Comparison of ENCODE assay signal across 12 mouse cellular contexts in the genomic region with DNA sequence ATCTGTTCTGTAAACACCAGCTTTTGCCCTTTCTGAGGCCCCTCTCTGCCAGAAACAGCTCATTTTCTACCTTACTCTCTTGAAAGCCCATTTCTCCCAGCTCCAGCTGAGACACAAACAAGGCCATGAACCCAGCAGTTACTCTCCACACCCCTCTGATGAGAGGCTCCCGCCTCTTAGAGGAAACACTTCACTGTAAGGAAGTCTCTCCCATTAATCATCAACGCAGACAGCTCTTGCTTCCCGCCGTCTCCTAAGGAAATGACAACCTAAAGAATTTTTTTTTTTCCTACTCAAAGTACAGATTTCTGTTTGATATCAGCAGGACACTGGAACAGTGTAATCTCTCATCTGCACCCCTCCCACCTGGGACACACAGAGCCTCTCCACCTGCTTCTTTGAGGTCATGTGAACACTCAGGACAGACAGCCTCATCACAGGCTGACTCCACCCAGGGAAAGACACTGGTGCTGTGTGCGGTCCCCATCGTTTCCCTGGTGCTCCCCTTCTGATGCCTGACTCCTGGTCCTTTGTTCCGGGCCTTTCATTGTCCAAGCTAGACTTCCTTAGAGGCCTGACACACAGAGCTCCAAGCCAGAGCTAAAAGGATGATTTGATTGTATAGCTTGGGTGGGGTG.
DNase-seq lines count a peak whose midpoint lies in the region; ATAC-seq and TF ChIP-seq lines count a peak whose summit lies in the region.
"Had no signal": no experiment of that assay in that cellular context is flagged by ENCODE, and none has a peak within 500 bp of the region (broad histone marks: within the 10 kb centered on the region; RNA-seq: fewer than 3 reads in every experiment).

No protein-coding gene starts in this region.

- no peak for ATAC-seq in heart, embryonic 11.5 days (replicated peaks; ENCODE audit: insufficient number of reproducible peaks, low FRiP score, low TSS enrichment)
- ATAC-seq in midbrain, embryonic 13.5 days, result no peak
- ATAC-seq in intestine, embryonic 15.5 days, result peak; percentile 65
- no peak for ATAC-seq in liver, postnatal 0 days
- ATAC-seq: forebrain, embryonic 15.5 days had no signal

- no peak overlapping the region for H3K27ac ChIP-seq in heart, embryonic 11.5 days (ENCODE audit: low read depth, low read length)
- peak overlapping the region; percentile 46; the same call in 1 of the 2 replicates for H3K27ac ChIP-seq in midbrain, embryonic 10.5 days (replicated peaks)
- H3K27ac ChIP-seq in midbrain, embryonic 13.5 days, result no peak overlapping the region
- H3K27ac ChIP-seq in intestine, embryonic 15.5 days, result peak overlapping the region; percentile 54; the same call in 1 of the 2 replicates
- H3K27ac ChIP-seq in liver, postnatal 0 days (ENCODE audit: low read depth), result no peak overlapping the region
- H3K27ac ChIP-seq: embryonic facial prominence, embryonic 13.5 days; forebrain, embryonic 15.5 days had no signal

- WGBS in heart, embryonic 11.5 days (ENCODE audit: insufficient replicate concordance), result 43% methylated on average over 7 of the region's 7 CpGs
- WGBS in midbrain, embryonic 10.5 days, result 74% methylated on average over 7 of the region's 7 CpGs
- 64% methylated on average over 7 of the region's 7 CpGs for WGBS in midbrain, embryonic 13.5 days
- WGBS in intestine, embryonic 15.5 days, result 16% methylated on average over 7 of the region's 7 CpGs
- 30% methylated on average over 7 of the region's 7 CpGs for WGBS in liver, postnatal 0 days (ENCODE audit: insufficient replicate concordance)

- H3K4me3 ChIP-seq in heart, embryonic 11.5 days (ENCODE audit: low read depth, low read length), result no peak overlapping the region
- no peak overlapping the region for H3K4me3 ChIP-seq in midbrain, embryonic 10.5 days
- H3K4me3 ChIP-seq in midbrain, embryonic 13.5 days (replicated peaks), result no peak overlapping the region
- no peak overlapping the region for H3K4me3 ChIP-seq in intestine, embryonic 15.5 days (replicated peaks)
- no peak overlapping the region for H3K4me3 ChIP-seq in liver, postnatal 0 days (ENCODE audit: low read depth, low read length)
- H3K4me3 ChIP-seq: embryonic facial prominence, embryonic 13.5 days; forebrain, embryonic 15.5 days had no signal

- no peaks in the 10 kb centered on the region for H3K9me3 ChIP-seq in heart, embryonic 11.5 days (replicated peaks; ENCODE audit: control insufficient read depth, low read length)
- H3K9me3 ChIP-seq in midbrain, embryonic 10.5 days (replicated peaks), result no peaks in the 10 kb centered on the region
- no peaks in the 10 kb centered on the region for H3K9me3 ChIP-seq in midbrain, embryonic 13.5 days
- no peaks in the 10 kb centered on the region for H3K9me3 ChIP-seq in intestine, embryonic 15.5 days
- H3K9me3 ChIP-seq in liver, postnatal 0 days (ENCODE audit: low read length), result no peaks in the 10 kb centered on the region
- H3K9me3 ChIP-seq: embryonic facial prominence, embryonic 13.5 days; forebrain, embryonic 15.5 days had no signal

- no peak for TF ChIP-seq EP300 in liver, postnatal 0 days (IDR thresholded peaks at IDR 0.05; ENCODE audit: low read depth)

- no peak for TF ChIP-seq CTCF in liver, postnatal 0 days (IDR thresholded peaks at IDR 0.05; ENCODE audit: low read depth)

- 0 out of 2 replicates have a peak, but pooled peaks cover 3% of the 10 kb centered on the region for H3K4me1 ChIP-seq in heart, embryonic 11.5 days (ENCODE audit: control insufficient read depth, insufficient read depth, low read length)
- H3K4me1 ChIP-seq in midbrain, embryonic 10.5 days, result 0 out of 2 replicates have a peak, but pooled peaks cover 4% of the 10 kb centered on the region
- H3K4me1 ChIP-seq in midbrain, embryonic 13.5 days (replicated peaks), result 0 out of 2 replicates have a peak, but pooled peaks cover 3% of the 10 kb centered on the region
- peaks cover 41% of the 10 kb centered on the region for H3K4me1 ChIP-seq in intestine, embryonic 15.5 days (replicated peaks)
- no peaks in the 10 kb centered on the region; the same call in none of the 2 replicates for H3K4me1 ChIP-seq in liver, postnatal 0 days (ENCODE audit: insufficient read depth)
- H3K4me1 ChIP-seq: forebrain, embryonic 15.5 days had no signal

- peak; percentile 79 for DNase-seq in heart, adult 11 months
- no peak for DNase-seq in midbrain, embryonic 10.5 days (ENCODE audit: low spot score)
- DNase-seq in kidney, postnatal 36 days, result peak; percentile 38 to 72
- DNase-seq in liver, postnatal 0 days, result no peak
- no peak for DNase-seq in retina, embryonic 14.5 days (ENCODE audit: low spot score)
- DNase-seq: adrenal gland, postnatal 10 days; cerebellum, adult 11 months had no signal

- H3K36me3 ChIP-seq in heart, embryonic 11.5 days (ENCODE audit: control insufficient read depth, insufficient read depth, low read length), result no peaks in the 10 kb centered on the region
- H3K36me3 ChIP-seq in midbrain, embryonic 10.5 days, result no peaks in the 10 kb centered on the region
- H3K36me3 ChIP-seq in midbrain, embryonic 13.5 days, result no peaks in the 10 kb centered on the region
- no peaks in the 10 kb centered on the region for H3K36me3 ChIP-seq in intestine, embryonic 15.5 days
- no peaks in the 10 kb centered on the region for H3K36me3 ChIP-seq in liver, postnatal 0 days (replicated peaks; ENCODE audit: insufficient read depth, low read length)
- H3K36me3 ChIP-seq: embryonic facial prominence, embryonic 13.5 days; forebrain, embryonic 15.5 days had no signal

- H3K4me2 ChIP-seq in heart, embryonic 11.5 days, result no peak overlapping the region
- no peak overlapping the region for H3K4me2 ChIP-seq in midbrain, embryonic 13.5 days (replicated peaks)
- no peak overlapping the region for H3K4me2 ChIP-seq in intestine, embryonic 15.5 days (replicated peaks)
- no peak overlapping the region for H3K4me2 ChIP-seq in liver, postnatal 0 days (ENCODE audit: low read depth, low read length)
- H3K4me2 ChIP-seq: embryonic facial prominence, embryonic 13.5 days; forebrain, embryonic 15.5 days had no signal

- H3K27me3 ChIP-seq in heart, embryonic 11.5 days (ENCODE audit: control insufficient read depth, insufficient read depth, low read length), result no peaks in the 10 kb centered on the region
- H3K27me3 ChIP-seq in midbrain, embryonic 10.5 days (ENCODE audit: low read depth, poor library complexity, severe bottlenecking), result no peaks in the 10 kb centered on the region
- no peaks in the 10 kb centered on the region for H3K27me3 ChIP-seq in midbrain, embryonic 13.5 days
- no peaks in the 10 kb centered on the region for H3K27me3 ChIP-seq in intestine, embryonic 15.5 days (replicated peaks)
- no peaks in the 10 kb centered on the region for H3K27me3 ChIP-seq in liver, postnatal 0 days (ENCODE audit: insufficient read depth, low read length)
- H3K27me3 ChIP-seq: embryonic facial prominence, embryonic 13.5 days; forebrain, embryonic 15.5 days had no signal

- no peak overlapping the region for H3K9ac ChIP-seq in heart, embryonic 11.5 days (ENCODE audit: low read depth, low read length)
- no peak overlapping the region for H3K9ac ChIP-seq in midbrain, embryonic 13.5 days (replicated peaks)
- H3K9ac ChIP-seq in intestine, embryonic 15.5 days, result no peak overlapping the region
- no peak overlapping the region for H3K9ac ChIP-seq in liver, postnatal 0 days (replicated peaks)
- H3K9ac ChIP-seq: embryonic facial prominence, embryonic 13.5 days; forebrain, embryonic 15.5 days had no signal

Comparison
In these comparisons a context has a peak if more than half of its experiments do, and no peak if none do; other contexts are left out.
1. H3K27ac ChIP-seq: peak in midbrain, embryonic 10.5 days (single experiment) and intestine, embryonic 15.5 days (single experiment); none in heart, embryonic 11.5 days (single experiment), midbrain, embryonic 13.5 days (single experiment) and liver, postnatal 0 days (single experiment).
2. DNase-seq: peak in heart, adult 11 months (single experiment) and kidney, postnatal 36 days (2 of 2); none in midbrain, embryonic 10.5 days (single experiment), liver, postnatal 0 days (single experiment) and retina, embryonic 14.5 days (single experiment).